Mouse (Mus musculus) heart, embryonic 11.5 days (tissue): ENCODE measurements at regions not wholly inside any gene's neighbourhood (a gene's known extent, or its start where the extent isn't known, plus 50 kb on each side); places are given as distances from the start of the nearest gene placed in this dataset.

ENCODE experiments used
- ATAC-seq: fragments of 200-750 bp; cut with Nextera tagmentation; replicated peaks from 2 replicates; pipeline ENCODE4 v1.8.0; 2017; ENCODE audit warnings: moderate library complexity; ENCODE audit not compliant: insufficient number of reproducible peaks, low FRiP score, low TSS enrichment
- H3K27ac ChIP-seq: fragments of 300-500 bp; sonication (generic); 2 replicates; pipeline ENCODE4 v1.5.1; 2014; ENCODE audit warnings: mild to moderate bottlenecking, low read depth, low read length
- H3K27me3 ChIP-seq: fragments of 300-500 bp; sonication (generic); 2 replicates; pipeline ENCODE4 v1.6.1; 2014; ENCODE audit warnings: mild to moderate bottlenecking, low read length, mixed read lengths; ENCODE audit not compliant: control insufficient read depth, insufficient read depth
- H3K36me3 ChIP-seq: fragments of 300-500 bp; sonication (generic); 2 replicates; pipeline ENCODE4 v1.6.1; 2014; ENCODE audit warnings: mild to moderate bottlenecking, low read length, moderate library complexity, mixed read lengths; ENCODE audit not compliant: control insufficient read depth, insufficient read depth
- H3K4me1 ChIP-seq: fragments of 300-500 bp; sonication (generic); 2 replicates; pipeline ENCODE4 v1.6.1; 2014; ENCODE audit warnings: low read length; ENCODE audit not compliant: control insufficient read depth, insufficient read depth
- H3K4me2 ChIP-seq: fragments of 300-500 bp; sonication (generic); 2 replicates; pipeline ENCODE4 v1.6.1; 2014; ENCODE audit warnings: mild to moderate bottlenecking, moderate library complexity
- H3K4me3 ChIP-seq: fragments of 300-500 bp; sonication (generic); 2 replicates; pipeline ENCODE4 v1.5.1; 2014; ENCODE audit warnings: low read depth, low read length
- H3K9ac ChIP-seq: fragments of 300-500 bp; sonication (generic); 2 replicates; pipeline ENCODE4 v1.6.1; 2014; ENCODE audit warnings: mild to moderate bottlenecking, low read depth, low read length, moderate library complexity
- H3K9me3 ChIP-seq: fragments of 300-500 bp; sonication (generic); replicated peaks from 2 replicates; pipeline ENCODE4 v1.6.1; 2016; ENCODE audit warnings: low read length; ENCODE audit not compliant: control insufficient read depth
- WGBS: fragments of 180-500 bp; shearing (Covaris S2); extraction: QIAGEN DNeasy Blood & Tissue Kit; methylation state at CpG from one replicate; pipeline ENCODE4 v1.1.7; 2014; ENCODE audit not compliant: insufficient replicate concordance; 5-methylcytosine and 5-hydroxymethylcytosine counted together

DNA sequence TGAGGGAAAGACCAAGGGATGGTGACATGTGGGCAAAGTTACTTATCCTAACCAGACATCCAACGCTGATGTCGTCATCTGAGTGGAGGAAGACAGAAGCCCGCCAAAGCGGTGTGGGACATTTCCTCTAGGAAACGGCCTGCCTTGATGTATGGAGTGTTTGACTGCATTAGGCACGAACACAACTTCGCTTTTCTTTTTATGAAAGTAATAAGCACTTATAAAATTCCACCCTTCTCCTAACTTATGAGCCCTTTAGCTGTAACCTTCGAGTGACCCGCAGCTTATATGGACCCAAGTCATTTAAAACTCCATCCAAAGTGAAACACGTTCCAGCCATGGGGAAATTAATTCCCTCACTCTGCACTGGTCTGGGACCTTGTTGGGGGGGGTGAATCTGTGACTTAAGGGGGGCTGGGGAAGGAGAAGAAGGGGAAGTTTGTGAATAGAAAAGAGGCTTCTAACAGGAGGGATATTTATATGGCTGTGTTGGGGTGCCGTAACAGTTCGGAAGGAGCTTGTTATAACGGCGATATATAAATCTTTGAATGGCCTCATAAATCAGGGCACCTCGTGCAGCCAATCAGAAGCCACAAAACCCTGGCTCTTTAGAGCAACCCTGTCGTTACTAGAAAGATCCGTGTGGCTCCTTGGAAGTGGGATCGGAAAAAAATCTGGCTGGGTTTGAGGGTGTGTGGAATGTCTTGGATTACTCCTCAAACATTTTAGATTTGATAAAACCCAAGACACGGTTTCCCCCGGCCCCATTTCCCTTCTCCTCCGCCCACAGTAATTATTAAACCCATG is 280.9 kb downstream of the Med13l start:
- Histone ChIP-seq H3K27me3 (no peaks in the 10 kb centered on the region), H3K4me2 (no peak overlapping the region)

DNA sequence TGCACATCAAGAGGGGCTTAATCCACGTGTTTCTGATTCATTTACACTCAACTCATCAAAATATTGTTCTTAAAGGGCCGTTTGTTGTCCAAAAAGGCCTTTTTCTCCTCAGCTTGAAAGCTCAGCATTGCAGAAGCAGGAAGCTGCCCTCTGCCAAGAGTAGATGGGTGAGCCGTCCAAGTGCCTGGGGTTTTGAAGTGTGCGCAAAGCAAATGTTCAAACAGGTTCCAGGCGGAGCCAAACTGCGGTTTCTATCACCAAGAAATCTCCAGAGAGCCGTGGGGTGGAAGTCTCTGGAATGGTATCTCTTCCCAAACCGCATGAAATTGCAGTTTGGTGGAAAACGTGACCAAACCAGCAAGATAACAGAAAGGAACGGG is 281.5 kb downstream of the Med13l start:
- H3K27ac ChIP-seq, result no peak overlapping the region
- no peak overlapping the region for H3K4me2 ChIP-seq
- H3K9ac ChIP-seq, result no peak overlapping the region
- H3K9me3 ChIP-seq, result no peaks in the 10 kb centered on the region
- H3K27me3 ChIP-seq, result no peaks in the 10 kb centered on the region
- H3K36me3 ChIP-seq, result no peaks in the 10 kb centered on the region
- WGBS, result 45% methylated on average over 10 of the region's 10 CpGs
- no peak overlapping the region for H3K4me3 ChIP-seq
- H3K4me1 ChIP-seq, result 0 out of 2 replicates have a peak, but pooled peaks cover 6% of the 10 kb centered on the region
- ATAC-seq, result no peak

More for the DNA sequence above, 280.9 kb downstream of the Med13l start:
- Histone ChIP-seq H3K9ac (no peak overlapping the region), H3K4me1 (0 out of 2 replicates have a peak, but pooled peaks cover 6% of the 10 kb centered on the region), H3K27ac (no peak overlapping the region), H3K4me3 (no peak overlapping the region), H3K36me3 (no peaks in the 10 kb centered on the region), H3K9me3 (no peaks in the 10 kb centered on the region)
- 68% methylated on average over 21 of the region's 21 CpGs for WGBS
- ATAC-seq, result no peak

GRCm38 (mm10) chr5:118857001-118857400 is 296.5 kb downstream of the Med13l start:
- H3K27ac ChIP-seq, result no peak overlapping the region
- H3K9ac ChIP-seq, result no peak overlapping the region
- no peak overlapping the region for H3K4me3 ChIP-seq
- ATAC-seq, result no peak
- 19% methylated on average over 12 of the region's 12 CpGs for WGBS
- H3K4me1 ChIP-seq, result peaks cover 3% of the 10 kb centered on the region; the same call in 1 of the 2 replicates
- H3K4me2 ChIP-seq, result no peak overlapping the region
- H3K27me3 ChIP-seq, result no peaks in the 10 kb centered on the region
- no peaks in the 10 kb centered on the region for H3K36me3 ChIP-seq
- H3K9me3 ChIP-seq, result no peaks in the 10 kb centered on the region

DNA sequence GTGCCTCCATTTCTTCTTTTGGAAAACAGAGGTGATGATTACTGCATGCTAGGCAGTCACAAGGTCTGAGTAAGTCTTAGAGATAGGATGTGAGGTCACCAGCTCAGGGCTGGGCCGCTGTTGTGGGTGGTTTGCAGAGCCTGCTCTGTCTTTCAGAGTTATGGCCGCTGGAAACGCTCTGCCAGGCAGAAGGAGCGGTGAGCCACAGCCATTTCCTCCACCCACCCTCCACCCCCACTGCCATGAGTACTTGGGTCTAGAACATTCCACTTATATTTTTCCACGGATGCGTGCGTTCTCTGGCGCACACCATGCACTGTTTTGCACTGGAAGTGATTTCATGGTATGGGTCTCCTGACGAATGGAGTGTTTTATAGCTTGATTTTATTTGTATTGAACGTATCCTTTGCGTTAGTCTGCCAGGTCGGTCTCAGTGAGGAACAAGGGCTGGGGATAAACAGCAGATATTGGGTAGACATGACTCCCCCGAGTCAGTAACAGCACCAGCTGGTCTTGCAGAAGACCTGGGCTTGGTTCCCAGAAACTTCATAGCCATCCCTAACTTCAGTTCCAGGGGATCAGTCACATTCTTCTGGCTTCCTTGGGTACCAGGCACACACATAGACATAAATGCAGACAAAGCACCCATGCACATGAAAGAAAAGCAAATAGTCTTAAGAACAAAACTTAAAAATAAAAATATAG is 300.8 kb downstream of the Med13l start:
- 84% methylated on average over 13 of the region's 13 CpGs for WGBS
- Histone ChIP-seq H3K36me3 (no peaks in the 10 kb centered on the region), H3K4me2 (no peak overlapping the region), H3K27ac (no peak overlapping the region), H3K9me3 (0 out of 2 replicates have a peak, but pooled peaks cover 2% of the 10 kb centered on the region), H3K4me1 (no peaks in the 10 kb centered on the region), H3K4me3 (no peak overlapping the region), H3K27me3 (no peaks in the 10 kb centered on the region), H3K9ac (no peak overlapping the region)
- no peak for ATAC-seq

GRCm38 (mm10) chr5:118867511-118867910 is 307.0 kb downstream of the Med13l start:
- WGBS, result 75% methylated on average over 5 of the region's 5 CpGs
- no peak overlapping the region for H3K4me3 ChIP-seq

DNA sequence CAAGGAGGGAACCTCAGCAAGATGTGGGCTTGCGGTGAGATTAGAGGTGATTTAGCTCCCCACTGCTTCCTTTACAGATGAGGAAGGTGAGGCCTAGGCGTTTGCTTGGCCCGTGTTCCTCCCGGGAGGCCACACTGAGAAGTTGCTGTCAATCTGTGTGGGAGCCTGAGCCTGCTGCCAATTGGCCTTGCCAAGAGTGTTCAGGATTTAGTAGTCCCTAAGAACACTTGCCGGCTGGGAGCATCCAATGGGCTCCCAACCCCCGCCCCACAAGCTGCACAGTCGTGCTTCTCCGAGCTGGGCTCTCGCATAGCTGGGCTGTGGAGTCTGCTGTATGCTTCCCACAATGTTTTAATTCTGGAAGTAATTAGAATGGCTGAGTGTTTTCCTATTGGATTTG is 308.9 kb downstream of the Med13l start:
- peaks cover 6% of the 10 kb centered on the region; the same call in 1 of the 2 replicates for H3K27me3 ChIP-seq
- H3K4me2 ChIP-seq, result no peak overlapping the region
- 0 out of 2 replicates have a peak, but pooled peaks cover 2% of the 10 kb centered on the region for H3K9me3 ChIP-seq
- no peak overlapping the region for H3K27ac ChIP-seq
- no peaks in the 10 kb centered on the region for H3K36me3 ChIP-seq
- no peak overlapping the region for H3K4me3 ChIP-seq
- 75% methylated on average over 9 of the region's 9 CpGs for whole genome bisulfite sequencing
- H3K9ac ChIP-seq, result no peak overlapping the region
- ATAC-seq, result no peak
- no peaks in the 10 kb centered on the region for H3K4me1 ChIP-seq

More at GRCm38 (mm10) chr5:118867511-118867910, 307.0 kb downstream of the Med13l start:
- Histone ChIP-seq H3K4me2 (no peak overlapping the region), H3K9ac (no peak overlapping the region), H3K4me1 (no peaks in the 10 kb centered on the region), H3K27me3 (no peaks in the 10 kb centered on the region), H3K27ac (no peak overlapping the region), H3K36me3 (no peaks in the 10 kb centered on the region), H3K9me3 (0 out of 2 replicates have a peak, but pooled peaks cover 2% of the 10 kb centered on the region)
- ATAC-seq, result no peak

GRCm38 (mm10) chr5:118873871-118874270 is 313.4 kb downstream of the Med13l start:
- peaks cover 19% of the 10 kb centered on the region for H3K27me3 ChIP-seq
- H3K4me3 ChIP-seq, result no peak overlapping the region
- H3K4me2 ChIP-seq, result no peak overlapping the region
- no peaks in the 10 kb centered on the region for H3K9me3 ChIP-seq
- no peak for ATAC-seq
- H3K4me1 ChIP-seq, result no peaks in the 10 kb centered on the region
- no peak overlapping the region for H3K9ac ChIP-seq
- no peaks in the 10 kb centered on the region for H3K36me3 ChIP-seq
- WGBS, result 45% methylated on average over 7 of the region's 7 CpGs
- H3K27ac ChIP-seq, result no peak overlapping the region

- no peak for ATAC-seq
- 54% methylated on average over 10 of the region's 10 CpGs for WGBS
These were observed 314.7 kb downstream of the Med13l start for GRCm38 (mm10) chr5:118875096-118875637.

More at GRCm38 (mm10) chr5:118875096-118875637, 314.7 kb downstream of the Med13l start:
- H3K4me3 ChIP-seq, result no peak overlapping the region
- no peaks in the 10 kb centered on the region for H3K36me3 ChIP-seq
- H3K9me3 ChIP-seq, result no peaks in the 10 kb centered on the region
- no peak overlapping the region for H3K27ac ChIP-seq
- no peak overlapping the region for H3K9ac ChIP-seq
- H3K4me1 ChIP-seq, result no peaks in the 10 kb centered on the region
- peaks cover 22% of the 10 kb centered on the region for H3K27me3 ChIP-seq
- no peak overlapping the region for H3K4me2 ChIP-seq
